Mouse (Mus musculus) intestine, embryonic 15.5 days (tissue): ENCODE results near the gene Abcc2. TPM values are rescaled to one million over a fixed set of nuclear protein-coding genes. Genes with fewer than 3 reads are reported as not detected.
A peak's percentile ranks its signal among the peaks of the same experiment; 100 is the strongest.

ENCODE experiments used
- ATAC-seq: fragments of 200-750 bp; cut with Nextera tagmentation; 2 replicates; pipeline ENCODE4 v1.8.0; 2017; ENCODE audit warnings: moderate TSS enrichment, moderate library complexity
- H3K27ac ChIP-seq: fragments of 300-500 bp; sonication (generic); 2 replicates; pipeline ENCODE4 v1.5.1; 2015; ENCODE audit warnings: mild to moderate bottlenecking, inconsistent platforms
- H3K27me3 ChIP-seq: fragments of 300-500 bp; sonication (generic); replicated peaks from 2 replicates; pipeline ENCODE4 v1.6.1; 2015; ENCODE audit warnings: inconsistent platforms
- H3K36me3 ChIP-seq: fragments of 300-500 bp; sonication (generic); 2 replicates; pipeline ENCODE4 v1.6.1; 2015; ENCODE audit warnings: inconsistent platforms
- H3K4me1 ChIP-seq: fragments of 300-500 bp; sonication (generic); replicated peaks from 2 replicates; pipeline ENCODE4 v1.6.1; 2015; ENCODE audit warnings: inconsistent platforms
- H3K4me2 ChIP-seq: fragments of 300-500 bp; sonication (generic); replicated peaks from 2 replicates; pipeline ENCODE4 v1.6.1; 2015; ENCODE audit warnings: mild to moderate bottlenecking, inconsistent platforms
- H3K4me3 ChIP-seq: fragments of 300-500 bp; sonication (generic); replicated peaks from 2 replicates; pipeline ENCODE4 v1.5.1; 2015; ENCODE audit warnings: inconsistent platforms
- H3K9ac ChIP-seq: fragments of 300-500 bp; sonication (generic); 2 replicates; pipeline ENCODE4 v1.6.1; 2015; ENCODE audit warnings: inconsistent platforms
- H3K9me3 ChIP-seq: fragments of 300-500 bp; sonication (generic); 2 replicates; pipeline ENCODE4 v1.6.1; 2016; ENCODE audit warnings: inconsistent platforms
- WGBS: fragments of 180-500 bp; shearing (Covaris S2); methylation state at CpG from one replicate; pipeline ENCODE4 v1.1.7; 2015; 5-methylcytosine and 5-hydroxymethylcytosine counted together
- polyA plus RNA-seq: library from polyadenylated mRNA; unstranded; fragments of >200 nt; fragmentation: Nextera tagmentation; extraction: Ambion mirVana; gene quantifications from 2 replicates; pipeline ENCODE4 v1.2.1, GENCODE M21; 2015

Abcc2 gene
- polyA plus RNA-seq, 1 experiment from 2014 or later = 16.7 TPM

GRCm38 (mm10) chr19:43887725-43888124 lies 105.7 kb downstream of the Abcc2 start:
- 61% methylated on average over 2 of the region's 2 CpGs for WGBS
- Histone ChIP-seq H3K9me3 (no peaks in the 10 kb centered on the region), H3K9ac (no peak overlapping the region), H3K4me2 (peak overlapping the region; percentile 54), H3K4me1 (peaks cover 29% of the 10 kb centered on the region), H3K4me3 (peak overlapping the region; percentile 44), H3K27ac (peak overlapping the region; percentile 37), H3K36me3 (no peaks in the 10 kb centered on the region), H3K27me3 (no peaks in the 10 kb centered on the region)
- ATAC-seq = 0 out of 2 replicates have a peak, but pooled peaks have one; percentile 21

Other genes with a start within 250 kb of the Abcc2 start
- gene Nkx2-3, start 169.9 kb upstream of the Abcc2 start, polyA plus RNA-seq = 80.9 and 88.1 TPM in 2 replicates
- gene Slc25a28, start 107.3 kb upstream of the Abcc2 start, polyA plus RNA-seq = 19.1 and 19.9 TPM in 2 replicates
- gene Entpd7, start 92.5 kb upstream of the Abcc2 start, polyA plus RNA-seq = 21.1 and 24.4 TPM in 2 replicates
- gene Cutc, start 29.2 kb upstream of the Abcc2 start, polyA plus RNA-seq = 24.8 and 25.9 TPM in 2 replicates
- gene Cox15, start 29.2 kb upstream of the Abcc2 start, polyA plus RNA-seq = 12.2 and 14.2 TPM in 2 replicates
- 35.9 and 37.0 TPM in 2 replicates for gene Dnmbp, start 158.0 kb downstream of the Abcc2 start, polyA plus RNA-seq
- 21.4 and 26.2 TPM in 2 replicates for gene Cpn1, start 204.4 kb downstream of the Abcc2 start, polyA plus RNA-seq
- gene Cyp2c23, start 247.0 kb downstream of the Abcc2 start, polyA plus RNA-seq = 2.7 and 3.1 TPM in 2 replicates